Mouse (Mus musculus) CH12.LX (cell line): ENCODE data around the gene Son.
A peak's percentile ranks its signal among the peaks of the same experiment; 100 is the strongest.

ENCODE experiments used
- CHD1 ChIP-seq: IDR thresholded peaks from 2 replicates; pipeline ENCODE4 v1.6.1; 2012; ENCODE audit warnings: low read depth, low read length, improper control_type of control experiment, inconsistent platforms
- CTCF ChIP-seq, 2 experiments: IDR thresholded peaks in 1 of 2; conservative IDR thresholded peaks in 1 of 2; 2 replicates each; pipeline ENCODE4 v1.5.1; 2011 to 2012; ENCODE audit warnings: low read depth in 2 of 2, low read length in 2 of 2, improper control_type of control experiment in 1 of 2, inconsistent platforms in 1 of 2, mild to moderate bottlenecking in 1 of 2, moderate library complexity in 1 of 2
- EP300 ChIP-seq: IDR thresholded peaks from 2 replicates; pipeline ENCODE4 v1.6.1; 2011; ENCODE audit warnings: low read length, improper control_type of control experiment
- MAX ChIP-seq: IDR thresholded peaks from 2 replicates; pipeline ENCODE4 v1.6.1; 2011; ENCODE audit warnings: low read length, improper control_type of control experiment
- MEF2A ChIP-seq: IDR thresholded peaks from 2 replicates; pipeline ENCODE4 v1.6.1; 2014; ENCODE audit warnings: low read depth, mild to moderate bottlenecking, inconsistent platforms, low read length, improper control_type of control experiment, borderline replicate concordance
- POLR2A ChIP-seq: IDR thresholded peaks from 2 replicates; pipeline ENCODE4 v1.6.1; 2011; ENCODE audit warnings: low read depth, mild to moderate bottlenecking, improper control_type of control experiment, low read length
- POLR2AphosphoS2 ChIP-seq: IDR thresholded peaks from 2 replicates; pipeline ENCODE4 v1.6.1; 2011; ENCODE audit warnings: low read depth, low read length, improper control_type of control experiment
- RCOR1 ChIP-seq: conservative IDR thresholded peaks from 2 replicates; pipeline ENCODE4 v1.6.1; 2012; ENCODE audit warnings: low read depth, mild to moderate bottlenecking, inconsistent platforms, low read length, improper control_type of control experiment
- SIN3A ChIP-seq: IDR thresholded peaks from 2 replicates; pipeline ENCODE4 v1.6.1; 2012; ENCODE audit warnings: low read length, improper control_type of control experiment, inconsistent platforms
- USF1 ChIP-seq: IDR thresholded peaks from 2 replicates; pipeline ENCODE4 v1.6.1; 2014; ENCODE audit warnings: low read depth, mild to moderate bottlenecking, inconsistent platforms, low read length, improper control_type of control experiment
- USF2 ChIP-seq: conservative IDR thresholded peaks from 2 replicates; pipeline ENCODE4 v1.6.1; 2011; ENCODE audit warnings: low read depth, low read length, improper control_type of control experiment
- ZMIZ1 ChIP-seq: IDR thresholded peaks from 2 replicates; pipeline ENCODE4 v1.6.1; 2012; ENCODE audit warnings: low read depth, mild to moderate bottlenecking, inconsistent platforms, low read length, improper control_type of control experiment

DNA sequence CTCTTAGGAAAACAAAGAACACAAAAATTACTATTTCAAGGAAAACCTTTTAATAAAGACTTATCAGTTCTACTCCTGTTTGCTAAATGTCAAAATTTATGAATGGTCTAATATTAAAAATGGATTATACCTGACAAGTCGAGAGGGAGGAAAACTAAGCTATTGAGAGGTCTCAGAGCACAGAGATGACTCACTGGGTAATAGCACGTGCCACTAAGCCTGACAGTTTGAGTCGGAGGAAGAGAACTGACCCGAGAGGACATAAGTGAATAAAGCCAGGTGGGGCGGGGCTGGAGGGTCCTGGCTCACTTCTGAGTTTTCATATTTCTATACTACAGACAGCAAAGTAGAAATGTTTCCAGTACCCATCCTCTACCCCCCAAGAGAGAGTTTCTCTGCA, 39.1 kb downstream of the Son start:
- TF ChIP-seq CTCF (conservative IDR thresholded peaks at IDR 0.05 in 1 of 2, IDR thresholded peaks at IDR 0.05 in 1 of 2; ENCODE audit: low read depth in 2 of 2, low read length in 2 of 2), result no peak
- no peak for TF ChIP-seq USF1
- TF ChIP-seq POLR2A, result no peak
- peak; percentile 58 for TF ChIP-seq SIN3A
- no peak for TF ChIP-seq USF2
- no peak; the same call in 1 of the 2 replicates for TF ChIP-seq MAX
- no peak for TF ChIP-seq CHD1
- no peak for TF ChIP-seq ZMIZ1
- no peak for TF ChIP-seq RCOR1
- no peak for TF ChIP-seq POLR2AphosphoS2
- TF ChIP-seq MEF2A, result no peak
- no peak for TF ChIP-seq EP300
